Mouse (Mus musculus) testis, adult 2 months (tissue): ENCODE measurements around the gene Gm27029.

Source experiments
- CTCF ChIP-seq: fragments of 200-500 bp; IDR thresholded peaks from 2 replicates; pipeline ENCODE4 v1.5.1; 2012; ENCODE audit warnings: low read depth, mild to moderate bottlenecking, inconsistent platforms, low read length, moderate library complexity; ENCODE audit not compliant: control insufficient read depth, insufficient read depth, insufficient replicate concordance
- POLR2A ChIP-seq: fragments of 200-500 bp; IDR thresholded peaks from 2 replicates; pipeline ENCODE4 v1.6.1; 2012; ENCODE audit warnings: low read depth, mild to moderate bottlenecking, inconsistent platforms, low read length, moderate library complexity; ENCODE audit not compliant: control insufficient read depth

- TF ChIP-seq POLR2A (no peak), CTCF (no peak)
These were observed 33.6 kb upstream of the Gm27029 start for GRCm38 (mm10) chr11:101458217-101458616.
